Mouse (Mus musculus): ENCODE results near the gene Sgf29. TPM values are rescaled to one million over a fixed set of nuclear protein-coding genes. Genes with fewer than 3 reads are reported as not detected.

The Sgf29 gene
- 28.6 and 28.9 TPM in 2 replicates for polyA plus RNA-seq (2015; fragmentation: Nextera tagmentation; extraction: Ambion mirVana)

DNA sequence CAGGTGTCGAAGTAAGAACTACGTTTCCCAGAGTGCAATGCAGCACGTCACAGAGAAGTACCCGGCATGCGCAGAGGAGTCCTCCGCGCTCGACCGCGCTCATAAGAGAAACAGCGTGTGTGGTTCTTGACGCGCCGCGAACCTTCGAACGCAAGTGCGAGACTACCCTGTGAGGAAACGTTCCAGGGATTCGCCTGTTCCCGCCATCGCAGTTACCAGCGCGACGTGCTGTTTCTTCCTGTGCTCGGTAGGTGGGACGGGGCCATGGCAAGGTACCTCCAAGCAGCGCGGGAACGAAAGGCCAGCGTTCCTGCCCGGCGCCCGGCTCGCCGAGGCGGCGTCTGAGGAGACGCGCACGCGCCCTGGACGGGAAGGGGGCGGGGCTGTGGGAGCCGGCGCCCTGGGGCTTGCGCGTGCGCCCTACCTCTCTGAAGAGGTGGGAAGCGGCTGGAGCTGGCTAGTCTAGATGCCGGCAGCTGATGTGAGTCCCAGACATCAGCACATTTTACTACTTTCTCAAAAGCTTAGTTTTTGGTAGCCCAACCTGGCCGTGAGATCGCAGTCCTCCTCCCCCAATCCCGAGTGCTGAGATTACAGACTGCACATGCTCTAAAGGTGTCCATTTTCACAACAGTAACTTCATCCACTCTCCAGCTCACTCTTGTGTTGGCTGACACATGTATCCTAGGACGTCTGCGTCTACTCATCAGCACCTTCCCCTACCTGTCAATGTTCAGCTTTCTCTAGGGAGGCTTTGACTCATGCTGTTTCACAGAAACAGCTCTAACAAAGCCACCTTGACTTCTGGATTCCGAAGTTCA is at the start of gene Sgf29:
Gene Sgf29 (plus strand): TSS at position 79 of the 821 bp plus-strand sequence.
- Histone ChIP-seq H3K27me3 (ENCODE audit: control insufficient read depth, insufficient read depth, low read length) (no peaks in the 10 kb centered on the region), H3K4me1 (replicated peaks; ENCODE audit: control insufficient read depth, insufficient read depth) (no peaks in the 10 kb centered on the region), H3K4me3 (ENCODE audit: low read depth, low read length) (peak within 1 kb of the TSS; percentile 63), H3K9ac (ENCODE audit: low read length) (peak within 1 kb of the TSS; percentile 73), H3K27ac (replicated peaks) (peak within 1 kb of the TSS; percentile 95), H3K4me2 (replicated peaks; ENCODE audit: low read depth) (peak within 1 kb of the TSS; percentile 61), H3K36me3 (ENCODE audit: control insufficient read depth, insufficient read depth, low read length) (no peaks in the 10 kb centered on the region), H3K9me3 (ENCODE audit: control insufficient read depth, low read length) (no peaks in the 10 kb centered on the region)
- WGBS = 2% methylated on average over 56 of the region's 57 CpGs
- peak; percentile 97 for ATAC-seq (ENCODE audit: low FRiP score, low TSS enrichment)
- no peak for TF ChIP-seq EP300 (optimal IDR thresholded peaks at IDR 0.05)
- 0 out of 2 replicates have a peak, but pooled peaks have one; percentile 1 for TF ChIP-seq CTCF (IDR thresholded peaks at IDR 0.05; ENCODE audit: low read depth)
- DNase-seq (ENCODE audit: low spot score) = peak; percentile 92

DNA sequence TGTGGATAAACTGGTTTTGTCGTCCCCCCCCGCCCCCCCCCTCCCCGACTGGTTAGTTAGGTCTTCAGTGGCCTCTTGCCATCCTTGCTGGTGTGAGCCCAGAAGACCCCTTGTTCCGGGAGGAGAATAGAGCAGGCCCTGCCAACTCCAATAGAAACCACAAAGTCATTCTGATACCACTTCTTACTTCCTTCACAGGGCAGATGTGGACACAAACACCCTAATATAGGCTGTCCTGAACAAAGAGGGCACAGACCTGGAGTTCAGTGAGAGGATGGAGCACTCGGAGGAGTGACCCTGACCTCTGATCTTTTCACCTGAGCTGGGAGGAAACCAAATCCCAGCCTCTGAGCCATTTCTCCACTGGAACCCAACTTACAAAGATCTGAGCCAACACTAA is 47.2 kb upstream of the Sgf29 start:
- no peak overlapping the region for H3K4me2 ChIP-seq (replicated peaks; ENCODE audit: low read depth)
- DNase-seq (ENCODE audit: low spot score) (no peak), ATAC-seq (ENCODE audit: low FRiP score, low TSS enrichment) (no peak)
- TF ChIP-seq EP300 (optimal IDR thresholded peaks at IDR 0.05) (no peak), CTCF (IDR thresholded peaks at IDR 0.05; ENCODE audit: low read depth) (no peak)
- WGBS = 33% methylated on average over 3 of the region's 5 CpGs
- no peaks in the 10 kb centered on the region for H3K36me3 ChIP-seq (ENCODE audit: control insufficient read depth, insufficient read depth, low read length)
- no peak overlapping the region for H3K27ac ChIP-seq (replicated peaks)
- no peaks in the 10 kb centered on the region for H3K27me3 ChIP-seq (ENCODE audit: control insufficient read depth, insufficient read depth, low read length)
- H3K9me3 ChIP-seq (ENCODE audit: control insufficient read depth, low read length) = no peaks in the 10 kb centered on the region
- no peaks in the 10 kb centered on the region for H3K4me1 ChIP-seq (replicated peaks; ENCODE audit: control insufficient read depth, insufficient read depth)
- no peak overlapping the region for H3K9ac ChIP-seq (ENCODE audit: low read length)
- H3K4me3 ChIP-seq (ENCODE audit: low read depth, low read length) = no peak overlapping the region

DNA sequence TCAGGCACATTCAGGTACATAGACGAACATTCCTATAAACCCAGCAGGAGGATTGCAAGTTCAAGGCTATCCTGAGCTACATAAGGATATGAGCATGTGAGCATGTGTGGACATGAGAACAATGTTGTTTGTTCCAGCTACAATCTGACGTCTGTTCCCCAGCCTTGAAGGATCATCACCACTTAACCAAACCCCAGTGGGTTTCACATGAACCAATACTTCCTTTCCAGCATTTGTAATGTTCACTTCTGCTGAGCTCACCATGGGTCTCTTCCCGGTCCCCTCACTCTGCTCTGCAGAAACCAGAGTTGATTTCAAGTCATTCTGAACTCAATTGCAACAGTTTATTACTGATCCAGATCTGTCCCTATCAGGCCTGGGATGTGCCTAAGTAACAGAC is 46.5 kb upstream of the Sgf29 start:
- no peaks in the 10 kb centered on the region for H3K27me3 ChIP-seq (ENCODE audit: control insufficient read depth, insufficient read depth, low read length)
- no peak for TF ChIP-seq CTCF (IDR thresholded peaks at IDR 0.05; ENCODE audit: low read depth)
- no peak for TF ChIP-seq EP300 (optimal IDR thresholded peaks at IDR 0.05)
- H3K4me1 ChIP-seq (replicated peaks; ENCODE audit: control insufficient read depth, insufficient read depth) = no peaks in the 10 kb centered on the region
- no peak overlapping the region for H3K4me3 ChIP-seq (ENCODE audit: low read depth, low read length)
- ATAC-seq (ENCODE audit: low FRiP score, low TSS enrichment) (no peak), DNase-seq (ENCODE audit: low spot score) (no peak)
- no peaks in the 10 kb centered on the region for H3K36me3 ChIP-seq (ENCODE audit: control insufficient read depth, insufficient read depth, low read length)
- no peak overlapping the region for H3K9ac ChIP-seq (ENCODE audit: low read length)
- 82% methylated on average over 3 of the region's 3 CpGs for WGBS
- no peak overlapping the region for H3K4me2 ChIP-seq (replicated peaks; ENCODE audit: low read depth)
- no peaks in the 10 kb centered on the region for H3K9me3 ChIP-seq (ENCODE audit: control insufficient read depth, low read length)
- no peak overlapping the region for H3K27ac ChIP-seq (replicated peaks)

GRCm38 (mm10) chr7:126606611-126607010 is 42.5 kb upstream of the Sgf29 start:
- peak overlapping the region; percentile 61 for H3K27ac ChIP-seq (replicated peaks)

DNA sequence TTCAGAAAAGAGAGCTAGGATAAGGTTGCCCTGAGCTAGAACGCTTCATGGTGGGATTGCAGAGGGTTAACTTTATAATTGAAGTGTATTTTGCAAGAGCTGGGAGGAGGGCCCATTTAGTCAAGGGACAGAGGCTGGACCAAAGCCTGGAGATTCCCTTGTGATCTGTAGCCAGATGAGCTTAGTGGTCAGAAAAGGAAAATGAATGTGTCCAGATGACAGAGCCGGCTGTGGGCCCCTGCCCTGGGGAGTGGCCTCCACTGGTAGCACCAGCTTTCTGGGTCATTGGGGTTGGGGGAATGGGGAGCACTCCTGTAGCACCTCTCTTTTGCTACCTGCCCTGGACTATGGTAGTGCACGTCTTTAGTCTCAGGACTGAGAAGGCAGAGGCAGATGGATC is 42.0 kb upstream of the Sgf29 start:
- peak; percentile 61; the same call in 1 of the 2 replicates for ATAC-seq (ENCODE audit: low FRiP score, low TSS enrichment)
- H3K36me3 ChIP-seq (ENCODE audit: control insufficient read depth, insufficient read depth, low read length) = no peaks in the 10 kb centered on the region
- no peaks in the 10 kb centered on the region for H3K9me3 ChIP-seq (ENCODE audit: control insufficient read depth, low read length)
- no peak overlapping the region for H3K9ac ChIP-seq (ENCODE audit: low read length)
- no peaks in the 10 kb centered on the region for H3K27me3 ChIP-seq (ENCODE audit: control insufficient read depth, insufficient read depth, low read length)
- DNase-seq (ENCODE audit: low spot score) = no peak
- TF ChIP-seq EP300 (optimal IDR thresholded peaks at IDR 0.05) (no peak), CTCF (IDR thresholded peaks at IDR 0.05; ENCODE audit: low read depth) (no peak)
- peak overlapping the region; percentile 45; the same call in 1 of the 2 replicates for H3K27ac ChIP-seq (replicated peaks)
- no peaks in the 10 kb centered on the region for H3K4me1 ChIP-seq (replicated peaks; ENCODE audit: control insufficient read depth, insufficient read depth)
- no peak overlapping the region for H3K4me2 ChIP-seq (replicated peaks; ENCODE audit: low read depth)
- WGBS = 45% methylated on average over 3 of the region's 3 CpGs
- H3K4me3 ChIP-seq (ENCODE audit: low read depth, low read length) = no peak overlapping the region

More at GRCm38 (mm10) chr7:126606611-126607010, 42.5 kb upstream of the Sgf29 start:
- Histone ChIP-seq H3K9ac (ENCODE audit: low read length) (no peak overlapping the region), H3K4me2 (replicated peaks; ENCODE audit: low read depth) (no peak overlapping the region), H3K9me3 (ENCODE audit: control insufficient read depth, low read length) (no peaks in the 10 kb centered on the region), H3K27me3 (ENCODE audit: control insufficient read depth, insufficient read depth, low read length) (no peaks in the 10 kb centered on the region), H3K4me1 (replicated peaks; ENCODE audit: control insufficient read depth, insufficient read depth) (no peaks in the 10 kb centered on the region), H3K36me3 (ENCODE audit: control insufficient read depth, insufficient read depth, low read length) (no peaks in the 10 kb centered on the region), H3K4me3 (ENCODE audit: low read depth, low read length) (no peak overlapping the region)
- DNase-seq (ENCODE audit: low spot score) = no peak
- ATAC-seq (ENCODE audit: low FRiP score, low TSS enrichment) = no peak
- WGBS = 61% methylated on average over 5 of the region's 5 CpGs
- TF ChIP-seq CTCF (IDR thresholded peaks at IDR 0.05; ENCODE audit: low read depth) = no peak
- no peak for TF ChIP-seq EP300 (optimal IDR thresholded peaks at IDR 0.05)

DNA sequence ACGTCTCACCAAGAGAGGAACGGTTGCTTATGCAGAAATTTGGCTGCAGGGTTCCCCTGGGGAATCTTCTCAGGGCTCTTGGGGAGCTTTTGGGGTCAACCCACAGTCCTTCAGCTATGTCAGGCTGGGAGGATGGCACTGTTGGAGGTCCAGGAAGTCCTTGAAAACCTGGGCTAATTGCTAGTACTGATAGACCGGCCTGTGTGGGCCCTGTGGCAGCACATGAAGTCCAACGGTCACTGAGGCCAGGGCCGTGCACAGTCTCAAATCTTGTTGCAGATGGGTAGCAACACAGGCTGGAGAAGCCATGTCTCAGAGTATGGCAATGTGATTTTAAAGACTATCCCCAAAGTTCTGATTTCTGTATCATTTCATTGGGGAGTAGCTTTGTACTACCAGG is 41.3 kb upstream of the Sgf29 start:
- Histone ChIP-seq H3K4me1 (replicated peaks; ENCODE audit: control insufficient read depth, insufficient read depth) (no peaks in the 10 kb centered on the region), H3K36me3 (ENCODE audit: control insufficient read depth, insufficient read depth, low read length) (no peaks in the 10 kb centered on the region), H3K27ac (replicated peaks) (no peak overlapping the region), H3K4me3 (ENCODE audit: low read depth, low read length) (no peak overlapping the region), H3K27me3 (ENCODE audit: control insufficient read depth, insufficient read depth, low read length) (no peaks in the 10 kb centered on the region), H3K9ac (ENCODE audit: low read length) (no peak overlapping the region), H3K9me3 (ENCODE audit: control insufficient read depth, low read length) (no peaks in the 10 kb centered on the region), H3K4me2 (replicated peaks; ENCODE audit: low read depth) (no peak overlapping the region)
- no peak for ATAC-seq (ENCODE audit: low FRiP score, low TSS enrichment)
- TF ChIP-seq CTCF (IDR thresholded peaks at IDR 0.05; ENCODE audit: low read depth) (no peak), EP300 (optimal IDR thresholded peaks at IDR 0.05) (no peak)
- 77% methylated on average over 5 of the region's 5 CpGs for WGBS
- no peak for DNase-seq (ENCODE audit: low spot score)

All from stomach, postnatal 0 days (tissue).